Mouse (Mus musculus) C2C12 (cell line): ENCODE data around the gene Mrs2. TPM values are rescaled to one million over a fixed set of nuclear protein-coding genes. Genes with fewer than 3 reads are reported as not detected.

Source experiments
- H3K27me3 ChIP-seq: one replicate; pipeline ENCODE4 v1.6.1; 2011; ENCODE audit not compliant: control insufficient read depth, insufficient read depth, insufficient read length
- H3K36me3 ChIP-seq: one replicate; pipeline ENCODE4 v1.6.1; 2011; ENCODE audit not compliant: control insufficient read depth, insufficient read depth
- H3K4me3 ChIP-seq: one replicate; pipeline ENCODE4 v1.5.1; 2011; ENCODE audit warnings: mild to moderate bottlenecking, control low read depth; ENCODE audit not compliant: poor library complexity, insufficient read depth, severe bottlenecking
- H3K79me2 ChIP-seq: one replicate; pipeline ENCODE4 v1.6.1; 2011; ENCODE audit not compliant: control insufficient read depth, insufficient read depth
- H3K79me3 ChIP-seq: one replicate; pipeline ENCODE4 v1.6.1; 2011; ENCODE audit warnings: low read depth, control low read depth
- H3ac ChIP-seq: one replicate; pipeline ENCODE3; 2011; ENCODE audit warnings: low read depth; ENCODE audit not compliant: control insufficient read depth, insufficient read length
- CEBPB ChIP-seq: IDR thresholded peaks from one replicate; pipeline ENCODE4 v1.6.1; 2011; ENCODE audit warnings: low read depth, mild to moderate bottlenecking, control low read depth, moderate library complexity
- CTCF ChIP-seq: IDR thresholded peaks from one replicate; pipeline ENCODE4 v1.5.1; 2011; ENCODE audit not compliant: control insufficient read depth, insufficient read depth, insufficient read length
- FOSL1 ChIP-seq: IDR thresholded peaks from one replicate; pipeline ENCODE4 v1.8.0; 2011; ENCODE audit warnings: mild to moderate bottlenecking, low read length; ENCODE audit not compliant: poor library complexity, insufficient read depth, severe bottlenecking
- MAX ChIP-seq: IDR thresholded peaks from one replicate; pipeline ENCODE4 v1.6.1; 2011; ENCODE audit warnings: mild to moderate bottlenecking, control low read depth
- MYOD1 ChIP-seq: IDR thresholded peaks from one replicate; pipeline ENCODE4 v1.6.1; 2011; ENCODE audit warnings: low read depth; ENCODE audit not compliant: control insufficient read depth, insufficient read length
- MYOG ChIP-seq: IDR thresholded peaks from one replicate; pipeline ENCODE4 v1.6.1; 2011; ENCODE audit not compliant: control insufficient read depth, insufficient read length; ENCODE audit errors: extremely low read depth
- USF1 ChIP-seq: IDR thresholded peaks from one replicate; pipeline ENCODE4 v1.6.1; 2011; ENCODE audit warnings: low read depth, mild to moderate bottlenecking, control low read depth, moderate library complexity
- long read RNA-seq, 2 experiments: library from polyadenylated mRNA; unstranded; transcript quantifications; one replicate each; pipeline ENCODE4 v2.0.0; 2019 to 2020
- polyA plus RNA-seq: library from polyadenylated mRNA; unstranded; fragments of >200 nt; fragmentation: generic; extraction: Trizol; gene quantifications from one replicate; pipeline ENCODE4 v1.2.1, GENCODE M21; 2012; ENCODE audit warnings: missing spikeins

Gene Mrs2
- 9.5 TPM for polyA plus RNA-seq
- long read RNA-seq, experiment 1, full-length matches to known transcripts = 11 of 17 reads
- long read RNA-seq, experiment 1, partial matches to known transcripts = 2 of 17 reads
- long read RNA-seq, experiment 1, other reads (novel, unspliced or antisense) = 4 of 17 reads
- long read RNA-seq, experiment 2, full-length matches to known transcripts = 63 of 80 reads
- long read RNA-seq, experiment 2, partial matches to known transcripts = 9 of 80 reads
- long read RNA-seq, experiment 2, other reads (novel, unspliced or antisense) = 8 of 80 reads

DNA sequence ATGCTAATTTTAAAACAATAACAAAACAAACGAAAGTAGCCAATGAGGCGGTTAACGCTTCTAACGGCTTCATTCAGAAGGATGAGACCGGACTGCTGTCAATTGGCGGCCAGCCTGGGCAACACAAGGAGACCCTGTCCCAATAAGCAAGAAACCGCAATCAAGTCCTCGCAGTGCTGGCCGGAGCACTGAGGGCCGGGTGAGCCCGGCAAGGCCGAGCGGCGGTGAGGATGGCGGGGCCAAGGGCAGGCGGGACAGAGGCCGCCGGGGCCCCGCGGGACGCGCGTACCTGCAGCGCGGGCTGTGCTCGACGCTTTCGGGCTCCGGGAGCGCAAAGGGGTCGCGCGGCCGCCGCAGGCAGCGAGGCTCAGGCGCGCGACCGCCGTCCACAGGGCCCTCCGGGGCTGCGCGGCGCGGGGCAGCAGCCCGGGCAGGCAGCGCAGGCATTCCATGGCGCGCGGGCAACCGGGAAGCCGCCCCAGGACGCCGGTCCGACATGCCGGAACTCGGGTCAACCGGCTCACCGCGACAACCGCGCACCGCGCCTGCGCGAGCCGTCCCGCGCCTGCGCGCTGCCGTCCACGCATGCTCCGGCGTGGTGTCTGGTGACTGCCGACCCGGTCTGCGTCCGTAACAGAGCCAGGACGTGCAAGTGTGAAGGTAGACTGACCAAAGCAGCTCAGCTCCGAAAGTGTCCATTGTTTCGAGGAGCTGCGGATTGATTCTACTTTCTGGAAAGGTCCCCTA is at the start of gene Mrs2:
TSS of gene Mrs2 (minus strand) at position 587 of the 747 bp plus-strand sequence.
- Histone ChIP-seq H3K27me3 (no peaks in the 10 kb centered on the region), H3K79me2 (peaks cover 23% of the 10 kb centered on the region), H3ac (peak within 1 kb of the TSS; percentile 80), H3K4me3 (peak within 1 kb of the TSS; percentile 51), H3K79me3 (peaks cover 4% of the 10 kb centered on the region), H3K36me3 (peaks cover 3% of the 10 kb centered on the region)
- no peak for TF ChIP-seq FOSL1
- peak; percentile 73 for TF ChIP-seq MAX

DNA sequence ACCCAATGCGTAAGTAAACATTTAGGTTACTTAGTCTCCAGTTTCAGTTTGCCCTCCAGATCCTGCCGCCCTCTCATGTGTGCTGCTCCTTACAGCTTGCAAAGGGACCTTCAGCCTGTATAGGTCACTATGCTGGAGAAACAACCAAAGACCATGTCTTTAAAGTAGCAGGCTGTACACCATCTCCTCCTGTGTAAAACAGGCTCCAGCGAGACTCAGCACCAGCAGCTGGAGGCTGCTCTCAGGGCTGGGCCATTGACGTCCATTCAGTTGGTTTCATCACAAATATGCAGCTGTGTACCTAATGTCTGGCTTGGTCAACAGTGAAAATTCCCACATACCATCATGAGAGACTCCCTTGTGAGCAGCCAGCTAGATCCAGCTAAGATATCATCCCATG is 49.6 kb upstream of the Mrs2 start:
- TF ChIP-seq MYOG (no peak), MAX (no peak), MYOD1 (no peak), CEBPB (no peak), CTCF (no peak), USF1 (no peak), FOSL1 (no peak)
- Histone ChIP-seq H3K4me3 (no peak overlapping the region), H3K79me3 (no peaks in the 10 kb centered on the region), H3K27me3 (no peaks in the 10 kb centered on the region), H3ac (no peak overlapping the region), H3K36me3 (no peaks in the 10 kb centered on the region), H3K79me2 (no peaks in the 10 kb centered on the region)

DNA sequence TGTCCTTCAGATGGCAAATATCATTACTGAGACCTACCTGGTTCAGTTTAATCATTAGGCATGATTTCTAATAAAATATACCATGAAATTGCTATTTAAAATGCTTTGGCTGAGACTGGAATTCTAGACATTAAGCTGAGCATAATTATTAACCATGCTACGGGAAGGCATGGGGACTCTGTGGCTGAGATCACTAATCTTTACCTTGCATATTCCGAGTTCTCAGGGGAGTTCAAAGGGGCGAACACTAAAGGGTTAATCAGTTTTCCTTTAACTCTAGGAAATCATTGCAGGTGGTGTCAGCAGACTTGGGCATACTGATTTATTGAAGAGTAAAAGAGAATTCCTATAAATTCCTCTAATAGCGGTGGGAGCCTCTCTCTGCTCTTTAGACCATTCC is 47.0 kb upstream of the Mrs2 start:
- TF ChIP-seq MYOD1 (no peak), FOSL1 (no peak), CTCF (no peak), MYOG (no peak), USF1 (no peak), CEBPB (no peak), MAX (no peak)
- Histone ChIP-seq H3ac (no peak overlapping the region), H3K79me3 (no peaks in the 10 kb centered on the region), H3K36me3 (no peaks in the 10 kb centered on the region), H3K79me2 (no peaks in the 10 kb centered on the region), H3K27me3 (no peaks in the 10 kb centered on the region), H3K4me3 (no peak overlapping the region)

DNA sequence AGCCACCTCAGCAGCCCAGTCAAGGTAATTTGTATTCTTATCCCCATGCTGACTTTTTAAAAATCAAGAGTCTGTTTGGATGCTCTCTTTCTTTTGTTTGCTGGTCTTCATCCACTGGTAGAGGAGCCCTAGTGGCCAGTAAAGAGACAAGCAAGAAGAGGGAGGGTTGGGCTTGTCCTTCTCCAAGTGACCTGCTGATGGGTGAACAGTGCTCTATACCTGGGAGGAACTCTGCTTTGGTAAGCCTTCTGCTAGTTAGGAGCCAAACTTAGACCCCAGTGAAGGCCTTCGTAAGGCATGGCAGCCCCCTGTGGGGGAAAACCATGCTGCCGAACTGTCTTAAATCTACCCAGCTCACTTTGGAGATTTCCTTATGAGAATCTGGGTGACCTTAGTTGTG is 46.5 kb upstream of the Mrs2 start:
- Histone ChIP-seq H3K36me3 (no peaks in the 10 kb centered on the region), H3K79me2 (no peaks in the 10 kb centered on the region), H3K4me3 (no peak overlapping the region), H3K79me3 (no peaks in the 10 kb centered on the region), H3ac (no peak overlapping the region), H3K27me3 (no peaks in the 10 kb centered on the region)
- no peak for TF ChIP-seq CEBPB
- no peak for TF ChIP-seq FOSL1
- no peak for TF ChIP-seq USF1
- TF ChIP-seq MAX = no peak
- TF ChIP-seq CTCF = no peak
- TF ChIP-seq MYOD1 = no peak
- no peak for TF ChIP-seq MYOG

DNA sequence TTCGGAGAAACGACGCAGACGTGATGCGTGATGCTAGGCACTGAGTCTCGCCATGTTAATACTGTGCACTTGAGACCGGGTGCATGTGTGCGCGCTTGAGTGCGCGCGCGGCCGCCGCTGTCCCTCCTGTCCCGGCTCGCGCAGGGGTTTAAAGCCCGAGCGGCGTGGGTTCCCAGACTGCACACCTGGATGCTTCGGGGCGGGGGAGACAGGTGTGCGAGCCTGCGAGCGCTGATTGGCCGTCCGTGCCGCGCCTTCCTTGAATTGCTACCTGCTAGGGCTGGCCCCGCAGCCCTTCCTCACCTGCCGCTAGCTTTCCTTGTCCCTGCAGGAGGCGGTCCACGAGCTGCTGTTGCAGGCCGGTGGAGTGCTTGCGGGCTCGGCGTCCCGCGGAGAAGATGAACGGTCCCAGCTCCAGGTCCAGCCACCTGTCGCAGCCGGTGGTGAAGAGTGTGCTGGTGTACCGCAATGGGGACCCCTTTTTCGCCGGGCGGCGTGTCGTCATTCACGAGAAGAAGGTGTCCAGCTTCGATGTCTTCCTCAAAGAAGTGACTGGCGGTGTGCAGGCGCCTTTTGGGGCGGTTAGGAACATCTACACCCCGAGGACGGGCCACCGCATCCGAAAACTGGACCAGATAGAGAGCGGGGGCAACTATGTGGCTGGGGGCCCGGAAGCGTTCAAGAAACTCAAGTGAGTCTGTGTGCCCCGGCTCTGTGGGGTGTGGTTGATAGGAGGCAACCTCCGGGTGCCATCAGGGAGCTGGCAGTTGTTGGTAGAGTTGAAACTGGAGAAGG is 35.9 kb upstream of the Mrs2 start, which contains the start of gene Dcdc2a:
TSS of gene Dcdc2a (plus strand) at position 132 of the 795 bp plus-strand sequence.
- Histone ChIP-seq H3K79me3 (no peaks in the 10 kb centered on the region), H3K27me3 (peaks cover 34% of the 10 kb centered on the region), H3K4me3 (no peak within 1 kb of the TSS), H3K79me2 (no peaks in the 10 kb centered on the region), H3ac (no peak within 1 kb of the TSS), H3K36me3 (no peaks in the 10 kb centered on the region)
- TF ChIP-seq MYOD1 = no peak
- TF ChIP-seq USF1 = no peak
- no peak for TF ChIP-seq FOSL1
